Mouse (Mus musculus) stomach, postnatal 0 days (tissue): ENCODE results near the gene Lrrc25. TPM values are rescaled to one million over a fixed set of nuclear protein-coding genes. Genes with fewer than 3 reads are reported as not detected.

Experiments
- ATAC-seq: fragments of 200-750 bp; cut with Nextera tagmentation; 2 replicates; pipeline ENCODE4 v1.8.0; 2017; ENCODE audit not compliant: low FRiP score, low TSS enrichment
- DNase-seq: peaks from one replicate; pipeline ENCODE4 v3.0.0-alpha.2; 2016; ENCODE audit warnings: low spot score
- H3K27ac ChIP-seq: fragments of 300-500 bp; sonication (generic); replicated peaks from 2 replicates; pipeline ENCODE4 v1.5.1; 2014; ENCODE audit warnings: mild to moderate bottlenecking, control low read depth
- H3K27me3 ChIP-seq: fragments of 300-500 bp; sonication (generic); 2 replicates; pipeline ENCODE4 v1.6.1; 2014; ENCODE audit warnings: low read length; ENCODE audit not compliant: control insufficient read depth, insufficient read depth
- H3K36me3 ChIP-seq: fragments of 300-500 bp; sonication (generic); 2 replicates; pipeline ENCODE4 v1.6.1; 2014; ENCODE audit warnings: low read length, mixed read lengths; ENCODE audit not compliant: control insufficient read depth, insufficient read depth
- H3K4me1 ChIP-seq: fragments of 300-500 bp; sonication (generic); replicated peaks from 2 replicates; pipeline ENCODE4 v1.6.1; 2014; ENCODE audit warnings: antibody characterized with exemption; ENCODE audit not compliant: control insufficient read depth, insufficient read depth
- H3K4me2 ChIP-seq: fragments of 300-500 bp; sonication (generic); replicated peaks from 2 replicates; pipeline ENCODE4 v1.6.1; 2014; ENCODE audit warnings: low read depth, mild to moderate bottlenecking, control low read depth, moderate library complexity
- H3K4me3 ChIP-seq: fragments of 300-500 bp; sonication (generic); 2 replicates; pipeline ENCODE4 v1.5.1; 2014; ENCODE audit warnings: low read depth, low read length, control low read depth
- H3K9ac ChIP-seq: fragments of 300-500 bp; sonication (generic); 2 replicates; pipeline ENCODE4 v1.6.1; 2014; ENCODE audit warnings: mild to moderate bottlenecking, low read length, control low read depth, mixed read lengths
- H3K9me3 ChIP-seq: fragments of 300-500 bp; sonication (generic); 2 replicates; pipeline ENCODE4 v1.6.1; 2016; ENCODE audit warnings: low read length; ENCODE audit not compliant: control insufficient read depth
- CTCF ChIP-seq: IDR thresholded peaks from 2 replicates; pipeline ENCODE4 v1.5.1; 2016; ENCODE audit warnings: antibody characterized with exemption, low read depth, mild to moderate bottlenecking, moderate library complexity
- EP300 ChIP-seq: optimal IDR thresholded peaks from 2 replicates; pipeline ENCODE3; 2016; ENCODE audit warnings: antibody characterized with exemption
- WGBS: fragments of 180-500 bp; shearing (Covaris S2); extraction: QIAGEN DNeasy Blood & Tissue Kit; methylation state at CpG from one replicate; pipeline ENCODE4 v1.1.7; 2014; 5-methylcytosine and 5-hydroxymethylcytosine counted together
- polyA plus RNA-seq: library from polyadenylated mRNA; unstranded; fragments of >200 nt; fragmentation: Nextera tagmentation; extraction: Ambion mirVana; gene quantifications from 2 replicates; pipeline ENCODE4 v1.2.1, GENCODE M21; 2015

Lrrc25 gene
- polyA plus RNA-seq, 1 experiment from 2014 or later: 2.3 TPM

DNA sequence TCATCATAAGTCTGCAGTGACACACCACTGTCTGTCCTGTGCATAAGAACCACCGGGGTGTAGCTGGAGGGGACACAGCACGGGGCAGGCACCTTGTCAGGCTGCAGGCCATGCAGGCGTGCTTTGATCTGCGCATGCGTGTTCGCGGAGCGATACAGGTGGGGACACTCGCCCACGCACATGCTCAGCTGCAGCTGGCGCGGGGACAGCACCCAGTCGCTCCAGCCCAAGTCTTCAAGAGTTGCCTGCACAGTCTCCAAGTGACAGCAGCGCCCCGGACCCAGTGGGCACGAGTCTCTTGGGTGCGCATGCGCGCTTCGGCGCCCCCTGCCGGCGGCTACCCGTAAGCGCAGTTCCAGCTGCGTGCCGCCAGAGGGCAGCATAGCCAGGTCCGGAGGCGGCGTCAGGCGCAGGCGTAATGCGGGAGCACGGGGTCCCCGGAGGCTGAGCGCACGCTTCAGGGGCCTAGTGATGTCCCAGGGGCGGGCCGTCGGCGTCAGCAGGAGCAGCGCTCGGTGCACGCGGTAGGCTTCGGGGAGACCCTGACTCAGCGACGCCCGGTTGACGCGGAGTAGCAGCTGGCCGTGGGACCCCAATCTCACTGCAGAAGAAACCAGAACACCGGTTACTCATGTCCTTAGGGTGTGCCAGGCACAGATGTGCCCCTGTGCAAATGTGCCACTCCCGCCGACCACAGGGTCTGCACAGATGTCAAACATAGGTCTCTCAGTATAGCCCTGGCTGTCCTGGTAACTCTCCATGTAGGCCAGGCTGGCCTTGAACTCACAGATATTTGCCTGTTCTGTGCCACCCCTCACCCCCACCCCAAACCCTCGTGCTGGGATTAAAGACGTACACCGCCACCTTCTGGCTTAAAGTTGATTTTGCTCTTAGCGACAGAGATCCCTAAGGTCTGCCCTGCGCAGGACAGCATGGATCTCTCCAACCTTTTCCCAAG is 13.9 kb downstream of the Lrrc25 start:
- peak overlapping the region; percentile 74 for H3K27ac ChIP-seq
- ATAC-seq (peak; percentile 84), DNase-seq (peak; percentile 87)
- TF ChIP-seq EP300: no peak
- TF ChIP-seq CTCF: peak; percentile 100
- H3K9ac ChIP-seq: peak overlapping the region; percentile 54
- no peaks in the 10 kb centered on the region for H3K36me3 ChIP-seq
- H3K9me3 ChIP-seq: no peaks in the 10 kb centered on the region
- H3K4me3 ChIP-seq: peak overlapping the region; percentile 39
- peaks cover 10% of the 10 kb centered on the region; the same call in 1 of the 2 replicates for H3K4me1 ChIP-seq
- peak overlapping the region; percentile 58 for H3K4me2 ChIP-seq
- WGBS: under 1% methylated on average over 60 of the region's 60 CpGs
- no peaks in the 10 kb centered on the region for H3K27me3 ChIP-seq

DNA sequence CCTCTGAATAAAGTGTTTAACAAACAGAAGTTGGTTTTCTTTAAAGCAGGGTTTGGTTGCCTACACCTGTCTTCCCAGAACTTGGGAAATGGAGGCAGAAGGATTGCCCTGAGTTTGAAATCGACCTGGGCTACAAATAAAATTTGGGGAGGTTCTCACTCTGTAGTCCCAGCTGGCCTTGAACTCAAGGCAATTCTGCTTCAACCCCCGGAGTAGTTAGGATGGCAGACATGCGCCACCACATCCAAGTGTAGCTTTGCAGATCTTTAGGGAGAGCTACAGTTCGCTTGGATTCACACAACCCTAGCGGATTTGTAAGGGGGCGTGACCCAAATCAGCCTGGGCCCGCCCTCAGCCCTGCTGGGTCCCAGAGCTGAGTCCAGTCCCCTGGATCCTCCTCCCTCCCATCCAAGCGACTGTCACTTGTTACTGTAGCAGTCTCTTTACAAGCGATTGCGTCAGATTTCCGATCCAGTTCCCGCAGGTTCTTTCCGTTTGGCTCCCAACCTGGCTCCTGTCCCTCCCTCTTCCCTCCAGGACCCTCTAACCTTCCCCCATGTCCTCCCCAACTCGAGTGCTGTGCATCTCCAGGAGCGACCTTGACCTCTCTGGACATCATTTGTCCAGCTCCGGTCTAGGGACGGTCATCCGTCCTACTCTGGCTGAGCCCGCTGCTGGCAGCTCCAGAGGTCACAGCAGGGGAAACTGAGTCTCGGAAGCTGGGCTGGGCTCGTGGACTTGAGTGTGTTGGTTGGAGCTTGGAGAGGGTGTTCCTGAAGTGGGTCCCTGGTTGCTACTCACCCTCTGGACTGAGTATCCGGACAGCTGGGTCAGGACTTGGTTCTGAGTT is 14.8 kb downstream of the Lrrc25 start:
- peak; percentile 45; the same call in 1 of the 2 replicates for ATAC-seq
- TF ChIP-seq EP300 (no peak), CTCF (no peak)
- Histone ChIP-seq H3K36me3 (no peaks in the 10 kb centered on the region), H3K9me3 (no peaks in the 10 kb centered on the region), H3K27me3 (no peaks in the 10 kb centered on the region), H3K9ac (peak overlapping the region; percentile 35; the same call in 1 of the 2 replicates), H3K4me3 (no peak overlapping the region), H3K27ac (peak overlapping the region; percentile 74; the same call in 1 of the 2 replicates), H3K4me1 (peaks cover 10% of the 10 kb centered on the region; the same call in 1 of the 2 replicates), H3K4me2 (peak overlapping the region; percentile 58; the same call in 1 of the 2 replicates)
- peak; percentile 49 for DNase-seq
- 19% methylated on average over 22 of the region's 22 CpGs for WGBS

DNA sequence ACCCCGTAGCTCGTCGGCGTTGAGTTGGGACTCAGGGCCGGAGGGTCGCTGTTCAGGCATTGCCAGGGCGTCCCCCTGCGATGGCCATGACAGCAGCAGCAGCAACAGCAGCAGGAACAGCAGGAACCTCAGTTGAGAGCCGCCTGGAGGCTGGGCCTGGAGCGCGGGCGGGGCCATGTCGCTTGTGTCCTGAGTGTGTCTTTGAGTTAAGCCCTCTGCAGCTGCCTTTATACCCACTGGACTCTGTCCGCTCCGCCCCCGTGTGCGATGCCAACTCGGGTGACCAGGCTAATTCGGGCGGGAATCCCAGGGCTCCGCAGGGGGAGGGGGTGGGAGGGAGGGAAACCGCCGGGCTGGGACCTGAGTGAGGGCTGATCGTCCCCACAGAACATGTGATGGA is 15.5 kb downstream of the Lrrc25 start:
- Histone ChIP-seq H3K27ac (no peak overlapping the region), H3K4me2 (peak overlapping the region; percentile 17; the same call in 1 of the 2 replicates), H3K27me3 (no peaks in the 10 kb centered on the region), H3K4me1 (peaks cover 10% of the 10 kb centered on the region; the same call in 1 of the 2 replicates), H3K9me3 (no peaks in the 10 kb centered on the region), H3K4me3 (no peak overlapping the region), H3K36me3 (no peaks in the 10 kb centered on the region), H3K9ac (peak overlapping the region; percentile 35; the same call in 1 of the 2 replicates)
- WGBS: 19% methylated on average over 23 of the region's 24 CpGs
- peak; percentile 63 for DNase-seq
- TF ChIP-seq EP300: no peak
- TF ChIP-seq CTCF: no peak
- ATAC-seq: no peak

DNA sequence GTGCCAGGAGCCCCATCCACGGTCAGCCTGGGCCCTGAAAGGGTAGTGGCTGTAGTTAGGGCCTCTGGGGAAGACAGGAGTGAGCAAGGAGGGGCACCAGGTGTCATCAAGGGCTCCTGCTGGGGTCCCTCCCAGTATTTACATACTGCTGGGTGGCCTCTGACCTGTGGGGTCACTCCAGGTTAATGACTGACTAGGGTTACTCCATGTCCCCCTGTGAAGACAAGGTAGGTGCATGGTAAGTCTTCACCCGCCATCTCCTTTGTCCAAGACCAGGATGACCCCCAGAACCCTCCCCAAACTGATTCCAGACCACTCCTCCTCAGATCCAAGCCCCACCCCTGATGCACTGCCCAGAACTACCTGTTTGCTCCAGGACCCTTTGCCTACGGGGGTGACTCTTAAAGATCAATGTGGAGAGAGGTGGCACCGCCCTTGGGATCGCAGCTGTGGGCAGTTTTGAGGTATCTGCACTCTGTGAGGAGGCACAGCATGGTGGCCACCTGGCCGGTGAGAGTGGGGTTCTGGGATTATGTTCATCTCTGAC is 16.5 kb downstream of the Lrrc25 start, which contains the start of gene Gdf15:
TSS of gene Gdf15 (minus strand) at position 111 of the 547 bp plus-strand sequence.
- no peak for TF ChIP-seq CTCF
- no peak for TF ChIP-seq EP300
- H3K27me3 ChIP-seq: no peaks in the 10 kb centered on the region
- WGBS: 69% methylated on average over 6 of the region's 6 CpGs
- no peak for DNase-seq
- no peaks in the 10 kb centered on the region for H3K36me3 ChIP-seq
- H3K4me3 ChIP-seq: no peak within 1 kb of the TSS
- no peak for ATAC-seq
- H3K9me3 ChIP-seq: no peaks in the 10 kb centered on the region
- peaks cover 10% of the 10 kb centered on the region; the same call in 1 of the 2 replicates for H3K4me1 ChIP-seq
- H3K4me2 ChIP-seq: peak within 1 kb of the TSS; percentile 17; the same call in 1 of the 2 replicates
- peak within 1 kb of the TSS; percentile 35 for H3K9ac ChIP-seq
- H3K27ac ChIP-seq: no peak within 1 kb of the TSS

DNA sequence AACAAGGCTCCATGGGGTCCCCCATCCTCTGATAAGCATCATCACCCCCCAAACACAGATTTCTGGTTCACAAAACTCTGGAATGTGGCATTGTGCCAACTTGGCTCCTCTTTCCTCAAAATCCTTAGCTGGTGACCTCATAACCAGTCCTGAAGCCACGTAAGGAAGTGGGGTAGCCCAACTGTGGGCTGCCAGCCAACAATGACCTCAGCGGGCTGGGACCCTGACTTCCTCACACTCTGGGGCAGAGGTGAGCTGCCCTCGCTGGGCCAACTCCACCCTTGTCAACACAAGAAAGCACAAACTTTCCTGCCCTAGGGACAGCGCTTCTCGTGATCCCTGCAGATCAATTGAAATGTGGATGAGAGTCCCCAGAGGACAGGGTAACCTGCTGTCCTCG is 18.1 kb downstream of the Lrrc25 start:
- 36% methylated on average over 6 of the region's 6 CpGs for WGBS

More for the DNA sequence above, 18.1 kb downstream of the Lrrc25 start:
- H3K36me3 ChIP-seq: no peaks in the 10 kb centered on the region
- no peak overlapping the region for H3K9ac ChIP-seq
- H3K27ac ChIP-seq: no peak overlapping the region
- ATAC-seq (peak; percentile 36), DNase-seq (peak; percentile 72)
- H3K4me3 ChIP-seq: no peak overlapping the region
- no peaks in the 10 kb centered on the region for H3K9me3 ChIP-seq
- no peaks in the 10 kb centered on the region for H3K27me3 ChIP-seq
- no peak for TF ChIP-seq CTCF
- no peak for TF ChIP-seq EP300
- H3K4me1 ChIP-seq: peaks cover 10% of the 10 kb centered on the region; the same call in 1 of the 2 replicates
- no peak overlapping the region for H3K4me2 ChIP-seq
